Mouse (Mus musculus): Measurements from ENCODE around the gene Gabrb3. TPM values are rescaled to one million over a fixed set of nuclear protein-coding genes. Genes with fewer than 3 reads are reported as not detected.

The Gabrb3 gene
- polyA plus RNA-seq, 1 experiment, result not detected

- Histone ChIP-seq H3K27me3 (replicated peaks) (peaks cover 29% of the 10 kb centered on the region), H3K4me3 (replicated peaks) (peak overlapping the region; percentile 85), H3K9me3 (peaks cover 12% of the 10 kb centered on the region)
These were observed 172.3 kb downstream of the Gabrb3 start for GRCm38 (mm10) chr7:57591578-57592431.

GRCm38 (mm10) chr7:57597341-57597740 lies 177.8 kb downstream of the Gabrb3 start:
- H3K4me3 ChIP-seq (replicated peaks), result no peak overlapping the region
- peaks cover 5% of the 10 kb centered on the region; the same call in 1 of the 2 replicates for H3K9me3 ChIP-seq
- H3K36me3 ChIP-seq (replicated peaks; ENCODE audit: low read length), result no peaks in the 10 kb centered on the region
- H3K27me3 ChIP-seq (replicated peaks), result peaks cover under 1% of the 10 kb centered on the region
- no peak for TF ChIP-seq GATA1 (IDR thresholded peaks at IDR 0.05; ENCODE audit: borderline replicate concordance, low read length)
- no peak for TF ChIP-seq FLI1 (IDR thresholded peaks at IDR 0.05; ENCODE audit: low read length)
- no peaks in the 10 kb centered on the region for H3K4me1 ChIP-seq

More at GRCm38 (mm10) chr7:57591578-57592431, 172.3 kb downstream of the Gabrb3 start:
- TF ChIP-seq GATA1 (IDR thresholded peaks at IDR 0.05; ENCODE audit: borderline replicate concordance, low read length), result no peak
- TF ChIP-seq FLI1 (IDR thresholded peaks at IDR 0.05; ENCODE audit: low read length), result no peak
- H3K4me1 ChIP-seq, result peaks cover 15% of the 10 kb centered on the region
- H3K36me3 ChIP-seq (replicated peaks; ENCODE audit: low read length), result no peaks in the 10 kb centered on the region

GRCm38 (mm10) chr7:57618697-57619096 lies 199.2 kb downstream of the Gabrb3 start:
- TF ChIP-seq FLI1 (IDR thresholded peaks at IDR 0.05; ENCODE audit: low read length) (no peak), GATA1 (IDR thresholded peaks at IDR 0.05; ENCODE audit: borderline replicate concordance, low read length) (no peak)
- no peaks in the 10 kb centered on the region for H3K36me3 ChIP-seq (replicated peaks; ENCODE audit: low read length)
- H3K4me1 ChIP-seq, result no peaks in the 10 kb centered on the region
- H3K9me3 ChIP-seq, result no peaks in the 10 kb centered on the region
- no peaks in the 10 kb centered on the region for H3K27me3 ChIP-seq (replicated peaks)
- no peak overlapping the region for H3K4me3 ChIP-seq (replicated peaks)

- H3K9me3 ChIP-seq, result no peaks in the 10 kb centered on the region
- TF ChIP-seq GATA1 (IDR thresholded peaks at IDR 0.05; ENCODE audit: borderline replicate concordance, low read length) (no peak), FLI1 (IDR thresholded peaks at IDR 0.05; ENCODE audit: low read length) (no peak)
- H3K27me3 ChIP-seq (replicated peaks), result no peaks in the 10 kb centered on the region
- H3K4me1 ChIP-seq, result no peaks in the 10 kb centered on the region
- H3K4me3 ChIP-seq (replicated peaks), result no peak overlapping the region
- H3K36me3 ChIP-seq (replicated peaks; ENCODE audit: low read length), result no peaks in the 10 kb centered on the region
These were observed 200.5 kb downstream of the Gabrb3 start for GRCm38 (mm10) chr7:57620036-57620435.

GRCm38 (mm10) chr7:57623718-57624117 lies 204.2 kb downstream of the Gabrb3 start:
- Histone ChIP-seq H3K4me3 (replicated peaks) (no peak overlapping the region), H3K4me1 (no peaks in the 10 kb centered on the region), H3K9me3 (no peaks in the 10 kb centered on the region), H3K36me3 (replicated peaks; ENCODE audit: low read length) (no peaks in the 10 kb centered on the region), H3K27me3 (replicated peaks) (no peaks in the 10 kb centered on the region)
- no peak for TF ChIP-seq FLI1 (IDR thresholded peaks at IDR 0.05; ENCODE audit: low read length)
- TF ChIP-seq GATA1 (IDR thresholded peaks at IDR 0.05; ENCODE audit: borderline replicate concordance, low read length), result no peak

GRCm38 (mm10) chr7:57635026-57635425 lies 215.5 kb downstream of the Gabrb3 start:
- H3K36me3 ChIP-seq (replicated peaks; ENCODE audit: low read length), result no peaks in the 10 kb centered on the region
- H3K4me3 ChIP-seq (replicated peaks), result no peak overlapping the region
- TF ChIP-seq FLI1 (IDR thresholded peaks at IDR 0.05; ENCODE audit: low read length), result no peak
- TF ChIP-seq GATA1 (IDR thresholded peaks at IDR 0.05; ENCODE audit: borderline replicate concordance, low read length), result no peak
- H3K4me1 ChIP-seq, result no peaks in the 10 kb centered on the region
- peaks cover 11% of the 10 kb centered on the region; the same call in 1 of the 2 replicates for H3K9me3 ChIP-seq
- no peaks in the 10 kb centered on the region for H3K27me3 ChIP-seq (replicated peaks)

GRCm38 (mm10) chr7:57635687-57636086 lies 216.2 kb downstream of the Gabrb3 start:
- TF ChIP-seq GATA1 (IDR thresholded peaks at IDR 0.05; ENCODE audit: borderline replicate concordance, low read length) (no peak), FLI1 (IDR thresholded peaks at IDR 0.05; ENCODE audit: low read length) (no peak)
- no peaks in the 10 kb centered on the region for H3K36me3 ChIP-seq (replicated peaks; ENCODE audit: low read length)
- no peaks in the 10 kb centered on the region for H3K4me1 ChIP-seq
- peaks cover 11% of the 10 kb centered on the region; the same call in 1 of the 2 replicates for H3K9me3 ChIP-seq
- no peaks in the 10 kb centered on the region for H3K27me3 ChIP-seq (replicated peaks)
- H3K4me3 ChIP-seq (replicated peaks), result no peak overlapping the region

- no peak overlapping the region for H3K4me3 ChIP-seq (replicated peaks)
- TF ChIP-seq GATA1 (IDR thresholded peaks at IDR 0.05; ENCODE audit: borderline replicate concordance, low read length), result no peak
- TF ChIP-seq FLI1 (IDR thresholded peaks at IDR 0.05; ENCODE audit: low read length), result no peak
- no peaks in the 10 kb centered on the region for H3K36me3 ChIP-seq (replicated peaks; ENCODE audit: low read length)
- H3K9me3 ChIP-seq, result peaks cover 7% of the 10 kb centered on the region; the same call in 1 of the 2 replicates
- H3K27me3 ChIP-seq (replicated peaks), result no peaks in the 10 kb centered on the region
- no peaks in the 10 kb centered on the region for H3K4me1 ChIP-seq
These were observed 221.3 kb downstream of the Gabrb3 start for GRCm38 (mm10) chr7:57640796-57641195.

GRCm38 (mm10) chr7:57647345-57647744 lies 227.9 kb downstream of the Gabrb3 start:
- TF ChIP-seq GATA1 (IDR thresholded peaks at IDR 0.05; ENCODE audit: borderline replicate concordance, low read length), result no peak
- no peaks in the 10 kb centered on the region for H3K36me3 ChIP-seq (replicated peaks; ENCODE audit: low read length)
- H3K9me3 ChIP-seq, result peaks cover 8% of the 10 kb centered on the region; the same call in 1 of the 2 replicates
- H3K4me3 ChIP-seq (replicated peaks), result no peak overlapping the region
- no peaks in the 10 kb centered on the region for H3K4me1 ChIP-seq
- H3K27me3 ChIP-seq (replicated peaks), result no peaks in the 10 kb centered on the region

GRCm38 (mm10) chr7:57648136-57648755 lies 228.8 kb downstream of the Gabrb3 start:
- no peak overlapping the region for H3K4me3 ChIP-seq (replicated peaks)
- H3K36me3 ChIP-seq (replicated peaks; ENCODE audit: low read length), result no peaks in the 10 kb centered on the region
- H3K4me1 ChIP-seq, result no peaks in the 10 kb centered on the region
- TF ChIP-seq FLI1 (IDR thresholded peaks at IDR 0.05; ENCODE audit: low read length) (no peak), GATA1 (IDR thresholded peaks at IDR 0.05; ENCODE audit: borderline replicate concordance, low read length) (no peak)
- H3K9me3 ChIP-seq, result peaks cover 8% of the 10 kb centered on the region; the same call in 1 of the 2 replicates
- no peaks in the 10 kb centered on the region for H3K27me3 ChIP-seq (replicated peaks)

Measured in megakaryocyte, embryonic 14.5 days (primary cell).